Mouse (Mus musculus) ES-Bruce4 (cell line): ENCODE data around the gene Chst2.

Experiments
- CTCF ChIP-seq: IDR thresholded peaks from one replicate; pipeline ENCODE4 v1.8.1; 2011; ENCODE audit warnings: low read depth, low read length
- POLR2A ChIP-seq: IDR thresholded peaks from one replicate; pipeline ENCODE4 v1.8.1; 2011; ENCODE audit warnings: low read length; ENCODE audit not compliant: insufficient read depth

- no peak for TF ChIP-seq CTCF
- no peak for TF ChIP-seq POLR2A
Measured at GRCm38 (mm10) chr9:95387881-95388380, 18.6 kb downstream of the Chst2 start.
